Mouse (Mus musculus) liver, embryonic 12.5 days (tissue): ENCODE measurements around the gene Tmem110. TPM values are rescaled to one million over a fixed set of nuclear protein-coding genes. Genes with fewer than 3 reads are reported as not detected.

Source experiments
- ATAC-seq: fragments of 200-750 bp; cut with Nextera tagmentation; 2 replicates; pipeline ENCODE4 v1.8.0; 2017; ENCODE audit warnings: moderate number of reproducible peaks, mild to moderate bottlenecking, moderate library complexity
- H3K27ac ChIP-seq: fragments of 300-500 bp; sonication (generic); 2 replicates; pipeline ENCODE4 v1.5.1; 2016; ENCODE audit warnings: mild to moderate bottlenecking
- H3K27me3 ChIP-seq: fragments of 300-500 bp; sonication (generic); replicated peaks from 2 replicates; pipeline ENCODE4 v1.6.1; 2016; ENCODE audit warnings: mild to moderate bottlenecking, moderate library complexity
- H3K36me3 ChIP-seq: fragments of 300-500 bp; sonication (generic); 2 replicates; pipeline ENCODE4 v1.6.1; 2016; ENCODE audit warnings: mild to moderate bottlenecking, moderate library complexity
- H3K4me1 ChIP-seq: fragments of 300-500 bp; sonication (generic); 2 replicates; pipeline ENCODE4 v1.6.1; 2016
- H3K4me2 ChIP-seq: fragments of 300-500 bp; sonication (generic); 2 replicates; pipeline ENCODE4 v1.6.1; 2016; ENCODE audit warnings: mild to moderate bottlenecking, moderate library complexity
- H3K4me3 ChIP-seq: fragments of 300-500 bp; sonication (generic); 2 replicates; pipeline ENCODE4 v1.5.1; 2016; ENCODE audit warnings: mild to moderate bottlenecking, moderate library complexity
- H3K9ac ChIP-seq: fragments of 300-500 bp; sonication (generic); 2 replicates; pipeline ENCODE4 v1.6.1; 2016; ENCODE audit warnings: mild to moderate bottlenecking, moderate library complexity
- H3K9me3 ChIP-seq: fragments of 300-500 bp; sonication (generic); replicated peaks from 2 replicates; pipeline ENCODE4 v1.6.1; 2016; ENCODE audit warnings: mild to moderate bottlenecking, moderate library complexity
- WGBS: fragments of 180-500 bp; shearing (Covaris S2); methylation state at CpG from one replicate; pipeline ENCODE4 v1.1.7; 2016; ENCODE audit not compliant: insufficient replicate concordance; 5-methylcytosine and 5-hydroxymethylcytosine counted together
- polyA plus RNA-seq: library from polyadenylated mRNA; unstranded; fragments of >200 nt; fragmentation: Nextera tagmentation; extraction: Ambion mirVana; gene quantifications from 2 replicates; pipeline ENCODE4 v1.2.1, GENCODE M21; 2016

Gene Tmem110
- 16.1 and 17.3 TPM in 2 replicates for polyA plus RNA-seq

- no peaks in the 10 kb centered on the region for H3K36me3 ChIP-seq
- H3K9me3 ChIP-seq, result no peaks in the 10 kb centered on the region
- H3K9ac ChIP-seq, result peak within 1 kb of the TSS; percentile 86
- no peaks in the 10 kb centered on the region for H3K27me3 ChIP-seq
- H3K4me1 ChIP-seq, result peaks cover 54% of the 10 kb centered on the region
- H3K4me2 ChIP-seq, result peak within 1 kb of the TSS; percentile 91
- H3K4me3 ChIP-seq, result peak within 1 kb of the TSS; percentile 83
- peak; percentile 85 for ATAC-seq
- WGBS, result under 1% methylated on average over 63 of the region's 68 CpGs
- H3K27ac ChIP-seq, result peak within 1 kb of the TSS; percentile 67
Measured at GRCm38 (mm10) chr14:30825476-30826131, at the start of gene Tmem110. TSS of gene Tmem110 (plus strand) at chr14:30825590.

GRCm38 (mm10) chr14:30784614-30785013, 40.8 kb upstream of the Tmem110 start:
- H3K36me3 ChIP-seq, result peaks cover 52% of the 10 kb centered on the region
- H3K4me3 ChIP-seq, result no peak overlapping the region
- H3K4me2 ChIP-seq, result no peak overlapping the region
- H3K9me3 ChIP-seq, result no peaks in the 10 kb centered on the region
- no peak overlapping the region for H3K27ac ChIP-seq
- no peaks in the 10 kb centered on the region for H3K4me1 ChIP-seq
- H3K9ac ChIP-seq, result no peak overlapping the region
- H3K27me3 ChIP-seq, result no peaks in the 10 kb centered on the region
- ATAC-seq, result no peak
- 83% methylated on average over 6 of the region's 6 CpGs for WGBS

- peaks cover 73% of the 10 kb centered on the region for H3K36me3 ChIP-seq
- WGBS, result 52% methylated on average over 1 of the region's 1 CpGs
- H3K9me3 ChIP-seq, result no peaks in the 10 kb centered on the region
- no peak overlapping the region for H3K4me3 ChIP-seq
- H3K4me1 ChIP-seq, result peaks cover 7% of the 10 kb centered on the region; the same call in 1 of the 2 replicates
- H3K27me3 ChIP-seq, result no peaks in the 10 kb centered on the region
- no peak overlapping the region for H3K27ac ChIP-seq
- H3K9ac ChIP-seq, result no peak overlapping the region
- ATAC-seq, result no peak
- no peak overlapping the region for H3K4me2 ChIP-seq
Measured at GRCm38 (mm10) chr14:30789471-30789870, 35.9 kb upstream of the Tmem110 start.

- H3K27ac ChIP-seq, result no peak overlapping the region
- H3K4me1 ChIP-seq, result peaks cover 7% of the 10 kb centered on the region; the same call in 1 of the 2 replicates
- no peak for ATAC-seq
- no peaks in the 10 kb centered on the region for H3K9me3 ChIP-seq
- whole genome bisulfite sequencing, result 81% methylated on average over 3 of the region's 3 CpGs
- H3K36me3 ChIP-seq, result peaks cover 69% of the 10 kb centered on the region
- H3K4me2 ChIP-seq, result no peak overlapping the region
- H3K27me3 ChIP-seq, result no peaks in the 10 kb centered on the region
- H3K9ac ChIP-seq, result no peak overlapping the region
- H3K4me3 ChIP-seq, result no peak overlapping the region
Measured at GRCm38 (mm10) chr14:30792871-30793270, 32.5 kb upstream of the Tmem110 start.

GRCm38 (mm10) chr14:30801756-30802155, 23.6 kb upstream of the Tmem110 start:
- ATAC-seq, result no peak
- H3K36me3 ChIP-seq, result peaks cover 61% of the 10 kb centered on the region
- H3K9ac ChIP-seq, result no peak overlapping the region
- H3K9me3 ChIP-seq, result no peaks in the 10 kb centered on the region
- 82% methylated on average over 2 of the region's 2 CpGs for WGBS
- no peaks in the 10 kb centered on the region for H3K27me3 ChIP-seq
- no peak overlapping the region for H3K4me3 ChIP-seq
- H3K4me1 ChIP-seq, result peaks cover 6% of the 10 kb centered on the region; the same call in 1 of the 2 replicates
- H3K27ac ChIP-seq, result no peak overlapping the region
- H3K4me2 ChIP-seq, result no peak overlapping the region

GRCm38 (mm10) chr14:30821136-30821535, 4.3 kb upstream of the Tmem110 start:
- peaks cover 9% of the 10 kb centered on the region for H3K4me1 ChIP-seq
- no peaks in the 10 kb centered on the region for H3K9me3 ChIP-seq
- H3K36me3 ChIP-seq, result peaks cover 40% of the 10 kb centered on the region
- H3K27me3 ChIP-seq, result no peaks in the 10 kb centered on the region
- 67% methylated on average over 3 of the region's 3 CpGs for WGBS
- no peak overlapping the region for H3K9ac ChIP-seq
- no peak overlapping the region for H3K27ac ChIP-seq
- no peak overlapping the region for H3K4me2 ChIP-seq
- no peak overlapping the region for H3K4me3 ChIP-seq
- ATAC-seq, result no peak

GRCm38 (mm10) chr14:30824456-30824995, 864 bp upstream of the Tmem110 start:
- no peak overlapping the region for H3K4me3 ChIP-seq
- no peak for ATAC-seq
- peaks cover 10% of the 10 kb centered on the region for H3K36me3 ChIP-seq
- no peak overlapping the region for H3K27ac ChIP-seq
- WGBS, result 65% methylated on average over 6 of the region's 6 CpGs
- H3K27me3 ChIP-seq, result no peaks in the 10 kb centered on the region
- H3K4me1 ChIP-seq, result peaks cover 43% of the 10 kb centered on the region
- no peak overlapping the region for H3K4me2 ChIP-seq
- H3K9ac ChIP-seq, result no peak overlapping the region
- H3K9me3 ChIP-seq, result no peaks in the 10 kb centered on the region

GRCm38 (mm10) chr14:30825021-30825475, 342 bp upstream of the Tmem110 start:
- no peak overlapping the region for H3K9ac ChIP-seq
- peak overlapping the region; percentile 91 for H3K4me2 ChIP-seq
- no peak for ATAC-seq
- no peaks in the 10 kb centered on the region for H3K9me3 ChIP-seq
- peaks cover 48% of the 10 kb centered on the region for H3K4me1 ChIP-seq
- no peak overlapping the region for H3K27ac ChIP-seq
- H3K36me3 ChIP-seq, result peaks cover 5% of the 10 kb centered on the region
- H3K27me3 ChIP-seq, result no peaks in the 10 kb centered on the region
- WGBS, result 34% methylated on average over 5 of the region's 5 CpGs
- H3K4me3 ChIP-seq, result peak overlapping the region; percentile 83

- 18% methylated on average over 17 of the region's 17 CpGs for WGBS
- H3K4me2 ChIP-seq, result peak overlapping the region; percentile 91
- peak overlapping the region; percentile 67; the same call in 1 of the 2 replicates for H3K27ac ChIP-seq
- peaks cover 61% of the 10 kb centered on the region for H3K4me1 ChIP-seq
- H3K9me3 ChIP-seq, result no peaks in the 10 kb centered on the region
- no peaks in the 10 kb centered on the region for H3K36me3 ChIP-seq
- H3K27me3 ChIP-seq, result no peaks in the 10 kb centered on the region
- H3K4me3 ChIP-seq, result peak overlapping the region; percentile 83
- H3K9ac ChIP-seq, result peak overlapping the region; percentile 86
- no peak for ATAC-seq
Measured at GRCm38 (mm10) chr14:30826174-30827140, 1.1 kb downstream of the Tmem110 start.

GRCm38 (mm10) chr14:30827480-30827879, 2.1 kb downstream of the Tmem110 start:
- Histone ChIP-seq H3K4me2 (peak overlapping the region; percentile 91), H3K4me1 (peaks cover 67% of the 10 kb centered on the region), H3K27ac (peak overlapping the region; percentile 80), H3K9ac (peak overlapping the region; percentile 86; the same call in 1 of the 2 replicates), H3K4me3 (no peak overlapping the region), H3K36me3 (no peaks in the 10 kb centered on the region), H3K27me3 (no peaks in the 10 kb centered on the region), H3K9me3 (no peaks in the 10 kb centered on the region)
- ATAC-seq, result no peak
- WGBS, result 70% methylated on average over 4 of the region's 4 CpGs

- H3K4me2 ChIP-seq, result peak overlapping the region; percentile 43
- no peak for ATAC-seq
- H3K27me3 ChIP-seq, result no peaks in the 10 kb centered on the region
- H3K4me3 ChIP-seq, result no peak overlapping the region
- no peaks in the 10 kb centered on the region for H3K9me3 ChIP-seq
- H3K4me1 ChIP-seq, result peaks cover 67% of the 10 kb centered on the region
- H3K36me3 ChIP-seq, result no peaks in the 10 kb centered on the region
- peak overlapping the region; percentile 80 for H3K27ac ChIP-seq
- 71% methylated on average over 4 of the region's 4 CpGs for WGBS
- peak overlapping the region; percentile 33; the same call in 1 of the 2 replicates for H3K9ac ChIP-seq
Measured at GRCm38 (mm10) chr14:30828077-30828476, 2.7 kb downstream of the Tmem110 start.
